ENCODE assay signal across 17 mouse cellular contexts in the genomic region with DNA sequence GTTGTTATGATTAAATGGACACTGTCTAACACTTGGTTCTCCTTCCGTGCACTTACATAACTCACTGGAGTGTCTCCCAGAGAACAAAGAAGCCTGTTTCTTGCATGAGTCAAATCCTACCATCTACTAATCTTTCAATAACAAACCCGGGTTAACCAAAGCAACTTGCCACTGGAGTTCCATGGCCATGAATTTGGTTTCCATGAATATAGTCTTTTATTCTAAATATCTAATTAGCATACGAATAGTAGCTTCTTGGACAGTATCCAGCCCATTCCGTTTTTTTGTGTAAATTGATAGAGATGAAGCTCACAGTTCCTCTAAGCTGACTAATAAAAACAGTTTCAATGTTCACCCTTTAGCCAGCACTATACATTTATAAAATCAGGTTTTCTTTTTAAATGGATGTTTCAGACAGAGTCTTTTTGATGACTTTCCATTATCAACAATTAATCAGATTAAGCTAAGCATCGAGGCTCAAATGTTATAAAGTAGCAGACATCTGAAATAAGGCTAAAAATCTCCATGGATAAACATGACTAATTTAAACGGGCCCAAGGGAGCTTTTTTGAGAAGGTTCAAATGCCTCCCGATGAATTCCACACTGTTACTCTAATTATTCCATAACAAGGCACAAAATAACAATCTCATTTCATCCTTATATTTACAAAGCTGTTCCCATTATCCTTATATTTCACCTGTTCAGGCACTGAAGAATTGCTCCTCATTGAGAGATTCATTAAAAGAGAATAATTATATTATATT.
DNase-seq lines count a peak whose midpoint lies in the region; ATAC-seq lines count a peak whose summit lies in the region.
"Had no signal": no experiment of that assay in that cellular context is flagged by ENCODE, and none has a peak within 500 bp of the region (broad histone marks: within the 10 kb centered on the region; RNA-seq: fewer than 3 reads in every experiment).

No protein-coding gene starts in this region.

- no peak for ATAC-seq in embryonic facial prominence, embryonic 14.5 days (ENCODE audit: low read depth)
- ATAC-seq in forebrain, embryonic 13.5 days, result peak; percentile 83
- peak; percentile 37; the same call in 1 of the 2 replicates for ATAC-seq in hindbrain, embryonic 16.5 days
- peak; percentile 76 for ATAC-seq in neural tube, embryonic 12.5 days (ENCODE audit: low FRiP score, low read depth)
- no peak for ATAC-seq in kidney, embryonic 14.5 days (ENCODE audit: low FRiP score, low TSS enrichment)
- ATAC-seq in intestine, embryonic 16.5 days, result no peak

- no peaks in the 10 kb centered on the region for H3K4me1 ChIP-seq in embryonic facial prominence, embryonic 14.5 days (ENCODE audit: control insufficient read depth, insufficient read depth, low read length)
- 0 out of 2 replicates have a peak, but pooled peaks cover 4% of the 10 kb centered on the region for H3K4me1 ChIP-seq in embryonic facial prominence, embryonic 10.5 days
- peaks cover 11% of the 10 kb centered on the region for H3K4me1 ChIP-seq in forebrain, embryonic 13.5 days
- no peaks in the 10 kb centered on the region for H3K4me1 ChIP-seq in hindbrain, embryonic 16.5 days (ENCODE audit: control insufficient read depth, insufficient read depth, low read depth, low read length)
- H3K4me1 ChIP-seq in neural tube, embryonic 12.5 days, result no peaks in the 10 kb centered on the region
- H3K4me1 ChIP-seq in kidney, embryonic 14.5 days (ENCODE audit: control insufficient read depth, insufficient read depth, low read length), result no peaks in the 10 kb centered on the region
- H3K4me1 ChIP-seq in intestine, embryonic 16.5 days (ENCODE audit: control insufficient read depth, insufficient read depth, low read length), result no peaks in the 10 kb centered on the region
- H3K4me1 ChIP-seq: embryonic facial prominence, embryonic 12.5 days; megakaryocyte, embryonic 14.5 days had no signal

- no peaks in the 10 kb centered on the region for H3K36me3 ChIP-seq in embryonic facial prominence, embryonic 14.5 days (ENCODE audit: control insufficient read depth, insufficient read depth, low read length)
- no peaks in the 10 kb centered on the region for H3K36me3 ChIP-seq in embryonic facial prominence, embryonic 10.5 days (replicated peaks)
- no peaks in the 10 kb centered on the region for H3K36me3 ChIP-seq in forebrain, embryonic 13.5 days (ENCODE audit: poor library complexity, severe bottlenecking)
- no peaks in the 10 kb centered on the region for H3K36me3 ChIP-seq in hindbrain, embryonic 16.5 days (ENCODE audit: control insufficient read depth, insufficient read depth, low read length)
- H3K36me3 ChIP-seq in neural tube, embryonic 12.5 days, result no peaks in the 10 kb centered on the region
- no peaks in the 10 kb centered on the region for H3K36me3 ChIP-seq in kidney, embryonic 14.5 days (ENCODE audit: control insufficient read depth, insufficient read depth, low read length)
- H3K36me3 ChIP-seq in intestine, embryonic 16.5 days (ENCODE audit: control insufficient read depth, insufficient read depth, low read length), result no peaks in the 10 kb centered on the region
- H3K36me3 ChIP-seq: embryonic facial prominence, embryonic 12.5 days had no signal

- DNase-seq in embryonic facial prominence, embryonic 14.5 days (ENCODE audit: low spot score), result peak; percentile 5
- no peak for DNase-seq in embryonic facial prominence, embryonic 10.5 days (ENCODE audit: low spot score)
- no peak for DNase-seq in heart, adult 9 months (ENCODE audit: low spot score in 2 of 2)
- DNase-seq: cerebellum, postnatal 36 days; heart, postnatal 4 days; kidney, adult 18-20 months; kidney, postnatal 36 days; lung, postnatal 14 days; right cerebral cortex, postnatal 4 days; thymus, postnatal 14 days had no signal

- H3K4me3 ChIP-seq in embryonic facial prominence, embryonic 14.5 days (ENCODE audit: low read depth, low read length), result no peak overlapping the region
- no peak overlapping the region for H3K4me3 ChIP-seq in embryonic facial prominence, embryonic 10.5 days
- H3K4me3 ChIP-seq in forebrain, embryonic 13.5 days, result no peak overlapping the region
- no peak overlapping the region for H3K4me3 ChIP-seq in hindbrain, embryonic 16.5 days (ENCODE audit: low read length)
- no peak overlapping the region for H3K4me3 ChIP-seq in neural tube, embryonic 12.5 days
- no peak overlapping the region for H3K4me3 ChIP-seq in kidney, embryonic 14.5 days (ENCODE audit: low read length)
- no peak overlapping the region for H3K4me3 ChIP-seq in intestine, embryonic 16.5 days (ENCODE audit: low read length)
- H3K4me3 ChIP-seq: embryonic facial prominence, embryonic 12.5 days; megakaryocyte, embryonic 14.5 days had no signal

- no peaks in the 10 kb centered on the region for H3K9me3 ChIP-seq in embryonic facial prominence, embryonic 14.5 days (ENCODE audit: control insufficient read depth, low read length)
- H3K9me3 ChIP-seq in embryonic facial prominence, embryonic 10.5 days, result no peaks in the 10 kb centered on the region
- H3K9me3 ChIP-seq in forebrain, embryonic 13.5 days (replicated peaks), result 0 out of 2 replicates have a peak, but pooled peaks cover 3% of the 10 kb centered on the region
- H3K9me3 ChIP-seq in hindbrain, embryonic 16.5 days (ENCODE audit: control insufficient read depth, low read length), result no peaks in the 10 kb centered on the region
- no peaks in the 10 kb centered on the region for H3K9me3 ChIP-seq in neural tube, embryonic 12.5 days
- H3K9me3 ChIP-seq in kidney, embryonic 14.5 days (ENCODE audit: control insufficient read depth, low read length), result no peaks in the 10 kb centered on the region
- H3K9me3 ChIP-seq in intestine, embryonic 16.5 days (ENCODE audit: control insufficient read depth, low read length), result no peaks in the 10 kb centered on the region
- H3K9me3 ChIP-seq: embryonic facial prominence, embryonic 12.5 days had no signal

- H3K27me3 ChIP-seq in embryonic facial prominence, embryonic 14.5 days (replicated peaks; ENCODE audit: control insufficient read depth, insufficient read depth, low read length), result no peaks in the 10 kb centered on the region
- no peaks in the 10 kb centered on the region for H3K27me3 ChIP-seq in embryonic facial prominence, embryonic 10.5 days (replicated peaks; ENCODE audit: low read depth, poor library complexity, severe bottlenecking)
- H3K27me3 ChIP-seq in forebrain, embryonic 13.5 days, result no peaks in the 10 kb centered on the region
- no peaks in the 10 kb centered on the region for H3K27me3 ChIP-seq in hindbrain, embryonic 16.5 days (replicated peaks; ENCODE audit: control insufficient read depth, insufficient read depth, low read length)
- H3K27me3 ChIP-seq in neural tube, embryonic 12.5 days (replicated peaks), result no peaks in the 10 kb centered on the region
- H3K27me3 ChIP-seq in kidney, embryonic 14.5 days (ENCODE audit: control insufficient read depth, insufficient read depth, low read length), result no peaks in the 10 kb centered on the region
- H3K27me3 ChIP-seq in intestine, embryonic 16.5 days (replicated peaks; ENCODE audit: control insufficient read depth, insufficient read depth, low read length), result no peaks in the 10 kb centered on the region
- H3K27me3 ChIP-seq: embryonic facial prominence, embryonic 12.5 days; megakaryocyte, embryonic 14.5 days had no signal

- H3K4me2 ChIP-seq in embryonic facial prominence, embryonic 14.5 days (ENCODE audit: low read depth, low read length), result no peak overlapping the region
- H3K4me2 ChIP-seq in forebrain, embryonic 13.5 days, result no peak overlapping the region
- H3K4me2 ChIP-seq in hindbrain, embryonic 16.5 days (ENCODE audit: low read length), result no peak overlapping the region
- H3K4me2 ChIP-seq in neural tube, embryonic 12.5 days (replicated peaks), result no peak overlapping the region
- H3K4me2 ChIP-seq in kidney, embryonic 14.5 days (replicated peaks; ENCODE audit: low read depth, low read length), result no peak overlapping the region
- no peak overlapping the region for H3K4me2 ChIP-seq in intestine, embryonic 16.5 days (ENCODE audit: low read depth, low read length)
- H3K4me2 ChIP-seq: embryonic facial prominence, embryonic 12.5 days had no signal

- H3K9ac ChIP-seq in embryonic facial prominence, embryonic 14.5 days (ENCODE audit: low read depth, low read length), result no peak overlapping the region
- no peak overlapping the region for H3K9ac ChIP-seq in forebrain, embryonic 13.5 days
- H3K9ac ChIP-seq in hindbrain, embryonic 16.5 days (ENCODE audit: low read depth, low read length), result no peak overlapping the region
- H3K9ac ChIP-seq in neural tube, embryonic 12.5 days, result no peak overlapping the region
- H3K9ac ChIP-seq in kidney, embryonic 14.5 days (ENCODE audit: low read depth, low read length), result no peak overlapping the region
- H3K9ac ChIP-seq in intestine, embryonic 16.5 days (ENCODE audit: low read depth, low read length), result no peak overlapping the region
- H3K9ac ChIP-seq: embryonic facial prominence, embryonic 12.5 days had no signal

- 56% methylated on average over 7 of the region's 7 CpGs for WGBS in embryonic facial prominence, embryonic 14.5 days
- 75% methylated on average over 7 of the region's 7 CpGs for WGBS in embryonic facial prominence, embryonic 10.5 days
- WGBS in forebrain, embryonic 13.5 days, result 11% methylated on average over 7 of the region's 7 CpGs
- WGBS in hindbrain, embryonic 16.5 days, result 26% methylated on average over 7 of the region's 7 CpGs
- 39% methylated on average over 7 of the region's 7 CpGs for WGBS in neural tube, embryonic 12.5 days
- 73% methylated on average over 7 of the region's 7 CpGs for WGBS in kidney, embryonic 14.5 days
- WGBS in intestine, embryonic 16.5 days, result 71% methylated on average over 7 of the region's 7 CpGs

- no peak overlapping the region for H3K27ac ChIP-seq in embryonic facial prominence, embryonic 14.5 days (replicated peaks; ENCODE audit: low read depth, low read length)
- no peak overlapping the region for H3K27ac ChIP-seq in embryonic facial prominence, embryonic 10.5 days (replicated peaks)
- H3K27ac ChIP-seq in forebrain, embryonic 13.5 days, result peak overlapping the region; percentile 10; the same call in 1 of the 2 replicates
- H3K27ac ChIP-seq in hindbrain, embryonic 16.5 days (ENCODE audit: low read depth, low read length), result no peak overlapping the region
- no peak overlapping the region for H3K27ac ChIP-seq in neural tube, embryonic 12.5 days
- H3K27ac ChIP-seq in kidney, embryonic 14.5 days (ENCODE audit: low read depth, low read length), result no peak overlapping the region
- H3K27ac ChIP-seq in intestine, embryonic 16.5 days (ENCODE audit: low read length), result no peak overlapping the region
- H3K27ac ChIP-seq: embryonic facial prominence, embryonic 12.5 days had no signal

Comparison
In these comparisons a context has a peak if more than half of its experiments do, and no peak if none do; other contexts are left out.
1. ATAC-seq: peak in forebrain, embryonic 13.5 days (single experiment), hindbrain, embryonic 16.5 days (single experiment) and neural tube, embryonic 12.5 days (single experiment); none in embryonic facial prominence, embryonic 14.5 days (single experiment), kidney, embryonic 14.5 days (single experiment) and intestine, embryonic 16.5 days (single experiment).